Mouse (Mus musculus): ENCODE data around the gene Uchl3. TPM values are rescaled to one million over a fixed set of nuclear protein-coding genes. Genes with fewer than 3 reads are reported as not detected.
A peak's percentile ranks its signal among the peaks of the same experiment; 100 is the strongest.

Uchl3 gene
- polyA plus RNA-seq (2015; fragmentation: Nextera tagmentation; extraction: Ambion mirVana): 43.0 and 48.6 TPM in 2 replicates

GRCm38 (mm10) chr14:101653581-101654525 is at the start of gene Uchl3:
Uchl3 (plus strand) TSS chr14:101653967.
- Histone ChIP-seq H3K9ac (replicated peaks; ENCODE audit: low read depth) (peak within 1 kb of the TSS; percentile 64), H3K4me1 (ENCODE audit: insufficient read depth, low read depth, low read length) (peaks cover 3% of the 10 kb centered on the region; the same call in 1 of the 2 replicates), H3K9me3 (ENCODE audit: low read length) (no peaks in the 10 kb centered on the region), H3K4me3 (ENCODE audit: low read depth, low read length) (peak within 1 kb of the TSS; percentile 94), H3K36me3 (ENCODE audit: insufficient read depth, low read length) (no peaks in the 10 kb centered on the region), H3K27ac (ENCODE audit: low read length) (peak within 1 kb of the TSS; percentile 51; the same call in 1 of the 2 replicates), H3K4me2 (replicated peaks; ENCODE audit: low read depth, low read length) (peak within 1 kb of the TSS; percentile 99), H3K27me3 (replicated peaks; ENCODE audit: insufficient read depth, low read length) (no peaks in the 10 kb centered on the region)
- TF ChIP-seq CTCF (IDR thresholded peaks at IDR 0.05) (peak; percentile 96), EP300 (IDR thresholded peaks at IDR 0.05) (no peak)
- ATAC-seq (peak; percentile 95), DNase-seq (ENCODE audit: low spot score) (peak; percentile 95)
- WGBS: under 1% methylated on average over 59 of the region's 81 CpGs

GRCm38 (mm10) chr14:101605843-101606242 is 47.9 kb upstream of the Uchl3 start:
- ATAC-seq (no peak), DNase-seq (ENCODE audit: low spot score) (peak; percentile 23)
- H3K9me3 ChIP-seq (ENCODE audit: low read length): no peaks in the 10 kb centered on the region
- no peak overlapping the region for H3K27ac ChIP-seq (ENCODE audit: low read length)
- H3K9ac ChIP-seq (replicated peaks; ENCODE audit: low read depth): no peak overlapping the region
- no peak overlapping the region for H3K4me2 ChIP-seq (replicated peaks; ENCODE audit: low read depth, low read length)
- H3K36me3 ChIP-seq (ENCODE audit: insufficient read depth, low read length): no peaks in the 10 kb centered on the region
- H3K4me3 ChIP-seq (ENCODE audit: low read depth, low read length): no peak overlapping the region
- no peaks in the 10 kb centered on the region for H3K4me1 ChIP-seq (ENCODE audit: insufficient read depth, low read depth, low read length)
- 49% methylated on average over 2 of the region's 2 CpGs for WGBS
- H3K27me3 ChIP-seq (replicated peaks; ENCODE audit: insufficient read depth, low read length): no peaks in the 10 kb centered on the region
- TF ChIP-seq EP300 (IDR thresholded peaks at IDR 0.05) (no peak), CTCF (IDR thresholded peaks at IDR 0.05) (peak; percentile 49)

- Histone ChIP-seq H3K27me3 (replicated peaks; ENCODE audit: insufficient read depth, low read length) (no peaks in the 10 kb centered on the region), H3K9me3 (ENCODE audit: low read length) (no peaks in the 10 kb centered on the region), H3K4me1 (ENCODE audit: insufficient read depth, low read depth, low read length) (no peaks in the 10 kb centered on the region), H3K4me2 (replicated peaks; ENCODE audit: low read depth, low read length) (peak overlapping the region; percentile 99), H3K27ac (ENCODE audit: low read length) (no peak overlapping the region), H3K36me3 (ENCODE audit: insufficient read depth, low read length) (no peaks in the 10 kb centered on the region), H3K4me3 (ENCODE audit: low read depth, low read length) (peak overlapping the region; percentile 77), H3K9ac (replicated peaks; ENCODE audit: low read depth) (peak overlapping the region; percentile 52)
- DNase-seq (ENCODE audit: low spot score) (peak; percentile 10), ATAC-seq (no peak; the same call in 1 of the 2 replicates)
- TF ChIP-seq EP300 (IDR thresholded peaks at IDR 0.05) (no peak), CTCF (IDR thresholded peaks at IDR 0.05) (no peak; the same call in 1 of the 2 replicates)
- under 1% methylated on average over 53 of the region's 62 CpGs for WGBS
Measured at GRCm38 (mm10) chr14:101607631-101608518, 45.9 kb upstream of the Uchl3 start.

GRCm38 (mm10) chr14:101608519-101609368 is 45.0 kb upstream of the Uchl3 start, which contains the start of gene Tbc1d4:
Tbc1d4 (minus strand) TSS chr14:101609191.
- no peaks in the 10 kb centered on the region for H3K27me3 ChIP-seq (replicated peaks; ENCODE audit: insufficient read depth, low read length)
- WGBS: under 1% methylated on average over 52 of the region's 62 CpGs
- peak within 1 kb of the TSS; percentile 51; the same call in 1 of the 2 replicates for H3K27ac ChIP-seq (ENCODE audit: low read length)
- peak; percentile 94 for DNase-seq (ENCODE audit: low spot score)
- ATAC-seq: peak; percentile 96
- no peak for TF ChIP-seq EP300 (IDR thresholded peaks at IDR 0.05)
- TF ChIP-seq CTCF (IDR thresholded peaks at IDR 0.05): peak; percentile 93
- peak within 1 kb of the TSS; percentile 52 for H3K9ac ChIP-seq (replicated peaks; ENCODE audit: low read depth)
- H3K36me3 ChIP-seq (ENCODE audit: insufficient read depth, low read length): no peaks in the 10 kb centered on the region
- no peaks in the 10 kb centered on the region for H3K4me1 ChIP-seq (ENCODE audit: insufficient read depth, low read depth, low read length)
- H3K4me2 ChIP-seq (replicated peaks; ENCODE audit: low read depth, low read length): peak within 1 kb of the TSS; percentile 99
- H3K9me3 ChIP-seq (ENCODE audit: low read length): no peaks in the 10 kb centered on the region
- H3K4me3 ChIP-seq (ENCODE audit: low read depth, low read length): peak within 1 kb of the TSS; percentile 77

- ATAC-seq (no peak), DNase-seq (ENCODE audit: low spot score) (no peak)
- no peak for TF ChIP-seq CTCF (IDR thresholded peaks at IDR 0.05)
- no peak for TF ChIP-seq EP300 (IDR thresholded peaks at IDR 0.05)
Measured at GRCm38 (mm10) chr14:101610701-101611100, 43.1 kb upstream of the Uchl3 start.

More at GRCm38 (mm10) chr14:101610701-101611100, 43.1 kb upstream of the Uchl3 start:
- Histone ChIP-seq H3K4me3 (ENCODE audit: low read depth, low read length) (no peak overlapping the region), H3K4me2 (replicated peaks; ENCODE audit: low read depth, low read length) (no peak overlapping the region), H3K9me3 (ENCODE audit: low read length) (no peaks in the 10 kb centered on the region), H3K4me1 (ENCODE audit: insufficient read depth, low read depth, low read length) (no peaks in the 10 kb centered on the region), H3K9ac (replicated peaks; ENCODE audit: low read depth) (no peak overlapping the region), H3K27me3 (replicated peaks; ENCODE audit: insufficient read depth, low read length) (no peaks in the 10 kb centered on the region), H3K36me3 (ENCODE audit: insufficient read depth, low read length) (no peaks in the 10 kb centered on the region), H3K27ac (ENCODE audit: low read length) (no peak overlapping the region)
- WGBS: 61% methylated on average over 10 of the region's 10 CpGs

Data from lung, postnatal 0 days (tissue).